Mouse (Mus musculus): Measurements from ENCODE around the gene Tbc1d22a.
A peak's percentile ranks its signal among the peaks of the same experiment; 100 is the strongest.

GRCm38 (mm10) chr15:86213753-86214548 is at the start of gene Tbc1d22a:
- TF ChIP-seq ZMIZ1 (IDR thresholded peaks at IDR 0.05; ENCODE audit: low read depth, low read length), result peak; percentile 85
- no peak for TF ChIP-seq ZNF384 (IDR thresholded peaks at IDR 0.05; ENCODE audit: low read depth, low read length)
- TF ChIP-seq CTCF (IDR thresholded peaks at IDR 0.05 in 2 of 3, conservative IDR thresholded peaks at IDR 0.05 in 1 of 3; ENCODE audit: control insufficient read depth in 1 of 3, insufficient read depth in 1 of 3, low read depth in 2 of 3, low read length in 3 of 3, poor library complexity in 1 of 3, severe bottlenecking in 1 of 3), result no peak
- TF ChIP-seq ZC3H11A (IDR thresholded peaks at IDR 0.05; ENCODE audit: low read depth, low read length), result no peak
- TF ChIP-seq BHLHE40 (IDR thresholded peaks at IDR 0.05; ENCODE audit: borderline replicate concordance, low read depth, low read length), result no peak
- no peak for TF ChIP-seq MEF2A (IDR thresholded peaks at IDR 0.05; ENCODE audit: extremely low read depth, insufficient replicate concordance, low read depth, low read length, poor library complexity, severe bottlenecking)
- TF ChIP-seq POLR2A (IDR thresholded peaks at IDR 0.05; ENCODE audit: control insufficient read depth in 1 of 2, insufficient read depth in 1 of 2, low read depth in 1 of 2, low read length in 2 of 2, poor library complexity in 1 of 2), result peak; percentile 78 to 90; a peak in 3 of 4 replicates
- TF ChIP-seq USF1 (IDR thresholded peaks at IDR 0.05; ENCODE audit: low read depth, low read length), result no peak
- TF ChIP-seq EP300 (IDR thresholded peaks at IDR 0.05; ENCODE audit: low read depth in 1 of 2, low read length in 2 of 2), result no peak
- TF ChIP-seq JUND (IDR thresholded peaks at IDR 0.05; ENCODE audit: low read depth, low read length), result no peak
- no peak for TF ChIP-seq GATA1 (IDR thresholded peaks at IDR 0.05; ENCODE audit: low read depth, low read length)
- no peak for TF ChIP-seq USF2 (IDR thresholded peaks at IDR 0.05; ENCODE audit: borderline replicate concordance in 1 of 2, insufficient read depth in 1 of 2, low read depth in 1 of 2, low read length in 2 of 2)

Data from MEL (cell line).